Mouse (Mus musculus): ENCODE results near the gene Dock4. TPM values are rescaled to one million over a fixed set of nuclear protein-coding genes. Genes with fewer than 3 reads are reported as not detected.

The Dock4 gene
- 10 to 100 TPM; 11.7 to 12.9 TPM for total RNA-seq (2021)

- DNase-seq (ENCODE audit: low spot score) = peak; percentile 98
- intact Hi-C loops (cut with DNase I) = loop anchor here (5.0 kb wide), 3 partner anchors 56 to 371 kb away; no protein-coding TSS in a partner anchor
Measured at GRCm38 (mm10) chr12:40445648-40446449, at the start of gene Dock4, which contains the start of gene Zfp277. Gene Dock4 (plus strand): TSS chr12:40445952. Gene Zfp277 (minus strand): TSS chr12:40445902.

GRCm38 (mm10) chr12:40398916-40399315 is 46.8 kb upstream of the Dock4 start:
- intact Hi-C loops (cut with DNase I) = no loop called here
- no peak for DNase-seq (ENCODE audit: low spot score)

GRCm38 (mm10) chr12:40399386-40399785 is 46.4 kb upstream of the Dock4 start:
- no peak for DNase-seq (ENCODE audit: low spot score)
- intact Hi-C loops (cut with DNase I) = no loop called here

- intact Hi-C loops (cut with DNase I) = no loop called here
- no peak for DNase-seq (ENCODE audit: low spot score)
Measured at GRCm38 (mm10) chr12:40399812-40400211, 45.9 kb upstream of the Dock4 start.

GRCm38 (mm10) chr12:40414682-40415311 is 31.0 kb upstream of the Dock4 start:
- intact Hi-C loops (cut with DNase I) = no loop called here
- no peak for DNase-seq (ENCODE audit: low spot score)

- DNase-seq (ENCODE audit: low spot score) = no peak
- intact Hi-C loops (cut with DNase I) = no loop called here
Measured at GRCm38 (mm10) chr12:40415312-40415925, 30.3 kb upstream of the Dock4 start.

GRCm38 (mm10) chr12:40417257-40417656 is 28.5 kb upstream of the Dock4 start:
- intact Hi-C loops (cut with DNase I) = no loop called here
- DNase-seq (ENCODE audit: low spot score) = no peak

- intact Hi-C loops (cut with DNase I) = no loop called here
- DNase-seq (ENCODE audit: low spot score) = no peak
Measured at GRCm38 (mm10) chr12:40424991-40425390, 20.8 kb upstream of the Dock4 start.

- no peak for DNase-seq (ENCODE audit: low spot score)
- intact Hi-C loops (cut with DNase I) = no loop called here
Measured at GRCm38 (mm10) chr12:40427606-40428005, 18.1 kb upstream of the Dock4 start.

- no peak for DNase-seq (ENCODE audit: low spot score)
- intact Hi-C loops (cut with DNase I) = no loop called here
Measured at GRCm38 (mm10) chr12:40429976-40430375, 15.8 kb upstream of the Dock4 start.

GRCm38 (mm10) chr12:40431075-40431474 is 14.7 kb upstream of the Dock4 start:
- intact Hi-C loops (cut with DNase I) = no loop called here
- DNase-seq (ENCODE audit: low spot score) = no peak

GRCm38 (mm10) chr12:40434101-40434500 is 11.7 kb upstream of the Dock4 start:
- DNase-seq (ENCODE audit: low spot score) = no peak
- intact Hi-C loops (cut with DNase I) = no loop called here

GRCm38 (mm10) chr12:40438049-40438448 is 7.7 kb upstream of the Dock4 start:
- no peak for DNase-seq (ENCODE audit: low spot score)
- intact Hi-C loops (cut with DNase I) = no loop called here

GRCm38 (mm10) chr12:40445206-40445605 is 546 bp upstream of the Dock4 start:
- intact Hi-C loops (cut with DNase I) = loop anchor here (5.0 kb wide), 3 partner anchors 57 to 372 kb away; no protein-coding TSS in a partner anchor
- no peak for DNase-seq (ENCODE audit: low spot score)

- peak; percentile 23 for DNase-seq (ENCODE audit: low spot score)
- intact Hi-C loops (cut with DNase I) = loop anchor here (5.0 kb wide), 3 partner anchors 56 to 371 kb away; no protein-coding TSS in a partner anchor
Measured at GRCm38 (mm10) chr12:40446450-40447381, 964 bp downstream of the Dock4 start.

GRCm38 (mm10) chr12:40447561-40448355 is 2.0 kb downstream of the Dock4 start:
- intact Hi-C loops (cut with DNase I) = loop anchor here (5.0 kb wide), 3 partner anchors 55 to 370 kb away; no protein-coding TSS in a partner anchor
- no peak for DNase-seq (ENCODE audit: low spot score)

- no peak for DNase-seq (ENCODE audit: low spot score)
- intact Hi-C loops (cut with DNase I) = loop anchor here (5.0 kb wide), 3 partner anchors 53 to 368 kb away; no protein-coding TSS in a partner anchor
Measured at GRCm38 (mm10) chr12:40449119-40449795, 3.5 kb downstream of the Dock4 start.

GRCm38 (mm10) chr12:40456517-40456916 is 10.8 kb downstream of the Dock4 start:
- intact Hi-C loops (cut with DNase I) = no loop called here
- DNase-seq (ENCODE audit: low spot score) = no peak

Measured in heart, postnatal 25 days (tissue).